Mouse (Mus musculus): ENCODE data around the gene Olfr866. TPM values are rescaled to one million over a fixed set of nuclear protein-coding genes. Genes with fewer than 3 reads are reported as not detected.

The Olfr866 gene
- polyA plus RNA-seq (2015; fragmentation: Nextera tagmentation; extraction: Ambion mirVana), result not detected in 2 replicates

GRCm38 (mm10) chr9:20027935-20028334, at the start of gene Olfr866:
Gene Olfr866 (minus strand): TSS chr9:20028035.
- Histone ChIP-seq H3K9me3 (peaks cover 12% of the 10 kb centered on the region), H3K36me3 (no peaks in the 10 kb centered on the region), H3K27ac (replicated peaks) (no peak within 1 kb of the TSS), H3K9ac (replicated peaks) (no peak within 1 kb of the TSS), H3K4me1 (no peaks in the 10 kb centered on the region), H3K4me2 (replicated peaks) (no peak within 1 kb of the TSS), H3K27me3 (no peaks in the 10 kb centered on the region), H3K4me3 (no peak within 1 kb of the TSS)
- ATAC-seq (replicated peaks), result no peak
- WGBS, result 78% methylated on average over 2 of the region's 2 CpGs

- H3K9ac ChIP-seq (replicated peaks), result no peak overlapping the region
- WGBS, result 78% methylated on average over 7 of the region's 7 CpGs
- no peak overlapping the region for H3K4me2 ChIP-seq (replicated peaks)
- H3K27me3 ChIP-seq, result no peaks in the 10 kb centered on the region
- H3K9me3 ChIP-seq, result peaks cover 34% of the 10 kb centered on the region; the same call in 1 of the 2 replicates
- no peaks in the 10 kb centered on the region for H3K4me1 ChIP-seq
- no peak for ATAC-seq (replicated peaks)
- H3K4me3 ChIP-seq, result no peak overlapping the region
- no peak overlapping the region for H3K27ac ChIP-seq (replicated peaks)
- no peaks in the 10 kb centered on the region for H3K36me3 ChIP-seq
Observed at GRCm38 (mm10) chr9:20073523-20074177, 45.8 kb upstream of the Olfr866 start.

GRCm38 (mm10) chr9:20071291-20071690, 43.5 kb upstream of the Olfr866 start:
- ATAC-seq (replicated peaks), result no peak
- Histone ChIP-seq H3K27me3 (no peaks in the 10 kb centered on the region), H3K9ac (replicated peaks) (no peak overlapping the region), H3K4me3 (no peak overlapping the region), H3K4me2 (replicated peaks) (no peak overlapping the region), H3K27ac (replicated peaks) (no peak overlapping the region), H3K9me3 (peaks cover 22% of the 10 kb centered on the region; the same call in 1 of the 2 replicates), H3K4me1 (no peaks in the 10 kb centered on the region), H3K36me3 (no peaks in the 10 kb centered on the region)
- 96% methylated on average over 1 of the region's 1 CpGs for WGBS

GRCm38 (mm10) chr9:20070236-20070635, 42.4 kb upstream of the Olfr866 start:
- Histone ChIP-seq H3K9me3 (peaks cover 20% of the 10 kb centered on the region; the same call in 1 of the 2 replicates), H3K4me1 (no peaks in the 10 kb centered on the region), H3K9ac (replicated peaks) (no peak overlapping the region), H3K36me3 (no peaks in the 10 kb centered on the region), H3K27ac (replicated peaks) (no peak overlapping the region), H3K4me3 (no peak overlapping the region), H3K27me3 (no peaks in the 10 kb centered on the region), H3K4me2 (replicated peaks) (no peak overlapping the region)
- ATAC-seq (replicated peaks), result no peak
- WGBS, result 71% methylated on average over 3 of the region's 3 CpGs

GRCm38 (mm10) chr9:20057462-20057861, 29.6 kb upstream of the Olfr866 start, which contains the start of gene Olfr867:
Gene Olfr867 (minus strand): TSS chr9:20057562.
- no peak for ATAC-seq (replicated peaks)
- Histone ChIP-seq H3K9me3 (peaks cover 13% of the 10 kb centered on the region), H3K4me1 (no peaks in the 10 kb centered on the region), H3K27ac (replicated peaks) (no peak within 1 kb of the TSS), H3K27me3 (no peaks in the 10 kb centered on the region), H3K9ac (replicated peaks) (no peak within 1 kb of the TSS), H3K4me2 (replicated peaks) (no peak within 1 kb of the TSS), H3K36me3 (no peaks in the 10 kb centered on the region), H3K4me3 (no peak within 1 kb of the TSS)
- 70% methylated on average over 1 of the region's 1 CpGs for WGBS

- Histone ChIP-seq H3K27me3 (no peaks in the 10 kb centered on the region), H3K4me1 (no peaks in the 10 kb centered on the region), H3K9ac (replicated peaks) (no peak overlapping the region), H3K4me3 (no peak overlapping the region), H3K27ac (replicated peaks) (no peak overlapping the region), H3K9me3 (peaks cover 21% of the 10 kb centered on the region), H3K36me3 (no peaks in the 10 kb centered on the region), H3K4me2 (replicated peaks) (no peak overlapping the region)
- ATAC-seq (replicated peaks), result no peak
- WGBS, result 71% methylated on average over 3 of the region's 3 CpGs
Observed at GRCm38 (mm10) chr9:20047964-20048363, 20.1 kb upstream of the Olfr866 start.

Small RNA genes within 50 kb of the gene (microRNA-seq; reads per million reads assigned to microRNA genes)
- gene Gm26231 (not detected), gene Gm44395 (not detected)

Other genes with a start within 250 kb of the Olfr866 start
- not detected in 2 replicates for gene Olfr58, start 247.8 kb downstream of the Olfr866 start, polyA plus RNA-seq (2015; fragmentation: Nextera tagmentation; extraction: Ambion mirVana)
- not detected in 2 replicates for gene Olfr859, start 223.1 kb downstream of the Olfr866 start, polyA plus RNA-seq (2015; fragmentation: Nextera tagmentation; extraction: Ambion mirVana)
- gene Olfr860, start 178.3 kb downstream of the Olfr866 start, polyA plus RNA-seq (2015; fragmentation: Nextera tagmentation; extraction: Ambion mirVana), result not detected in 2 replicates
- gene Olfr862, start 140.0 kb downstream of the Olfr866 start, polyA plus RNA-seq (2015; fragmentation: Nextera tagmentation; extraction: Ambion mirVana), result not detected in 2 replicates
- gene Olfr77, start 111.2 kb downstream of the Olfr866 start, polyA plus RNA-seq (2015; fragmentation: Nextera tagmentation; extraction: Ambion mirVana), result 0.17 and 0.18 TPM in 2 replicates
- gene Olfr867, start 29.5 kb upstream of the Olfr866 start, polyA plus RNA-seq (2015; fragmentation: Nextera tagmentation; extraction: Ambion mirVana), result not detected in 2 replicates
- not detected in 2 replicates for gene Olfr868, start 70.6 kb upstream of the Olfr866 start, polyA plus RNA-seq (2015; fragmentation: Nextera tagmentation; extraction: Ambion mirVana)
- not detected in 2 replicates for gene Olfr869, start 101.0 kb upstream of the Olfr866 start, polyA plus RNA-seq (2015; fragmentation: Nextera tagmentation; extraction: Ambion mirVana)
- gene Olfr870, start 146.0 kb upstream of the Olfr866 start, polyA plus RNA-seq (2015; fragmentation: Nextera tagmentation; extraction: Ambion mirVana), result not detected in 2 replicates
- not detected in 2 replicates for gene Olfr871, start 184.2 kb upstream of the Olfr866 start, polyA plus RNA-seq (2015; fragmentation: Nextera tagmentation; extraction: Ambion mirVana)
- gene Olfr872, start 209.1 kb upstream of the Olfr866 start, polyA plus RNA-seq (2015; fragmentation: Nextera tagmentation; extraction: Ambion mirVana), result not detected in 2 replicates